Mouse (Mus musculus): ENCODE results near the gene Nxn.

GRCm38 (mm10) chr11:76366720-76367119, 32.2 kb downstream of the Nxn start:
- TF ChIP-seq POLR2A (IDR thresholded peaks at IDR 0.05; ENCODE audit: control insufficient read depth, extremely low read depth, insufficient read depth, low read length, poor library complexity) = no peak
- no peak for TF ChIP-seq CTCF (IDR thresholded peaks at IDR 0.05; ENCODE audit: borderline replicate concordance, control insufficient read depth, extremely low read depth, insufficient read depth, low read length, poor library complexity)

Data from thymus, adult 2 months (tissue).